Mouse (Mus musculus): ENCODE measurements at regions not wholly inside any gene's neighbourhood (a gene's known extent, or its start where the extent isn't known, plus 50 kb on each side); places are given as distances from the start of the nearest gene placed in this dataset.

- ATAC-seq (ENCODE audit: low FRiP score) = no peak
- Histone ChIP-seq H3K36me3 (no peaks in the 10 kb centered on the region), H3K9me3 (no peaks in the 10 kb centered on the region), H3K4me3 (no peak overlapping the region), H3K27me3 (no peaks in the 10 kb centered on the region), H3K4me2 (no peak overlapping the region), H3K4me1 (replicated peaks) (peaks cover 24% of the 10 kb centered on the region), H3K9ac (no peak overlapping the region), H3K27ac (peak overlapping the region; percentile 31; the same call in 1 of the 2 replicates)
- 43% methylated on average over 7 of the region's 7 CpGs for WGBS
These were observed 98.6 kb upstream of the Nfe2l3 start for GRCm38 (mm10) chr6:51333722-51334360.

GRCm38 (mm10) chr6:51335314-51335713 is 97.2 kb upstream of the Nfe2l3 start:
- H3K27ac ChIP-seq = no peak overlapping the region
- no peak overlapping the region for H3K9ac ChIP-seq
- H3K27me3 ChIP-seq = no peaks in the 10 kb centered on the region
- peaks cover 26% of the 10 kb centered on the region for H3K4me1 ChIP-seq (replicated peaks)
- no peak overlapping the region for H3K4me3 ChIP-seq
- ATAC-seq (ENCODE audit: low FRiP score) = no peak
- WGBS = 70% methylated on average over 5 of the region's 5 CpGs
- H3K4me2 ChIP-seq = no peak overlapping the region
- H3K36me3 ChIP-seq = no peaks in the 10 kb centered on the region
- no peaks in the 10 kb centered on the region for H3K9me3 ChIP-seq

GRCm38 (mm10) chr6:51339301-51339700 is 93.2 kb upstream of the Nfe2l3 start:
- no peaks in the 10 kb centered on the region for H3K36me3 ChIP-seq
- H3K9ac ChIP-seq = no peak overlapping the region
- no peak overlapping the region for H3K27ac ChIP-seq
- H3K4me1 ChIP-seq (replicated peaks) = peaks cover 12% of the 10 kb centered on the region
- H3K4me2 ChIP-seq = no peak overlapping the region
- H3K27me3 ChIP-seq = no peaks in the 10 kb centered on the region
- WGBS = 81% methylated on average over 2 of the region's 2 CpGs
- ATAC-seq (ENCODE audit: low FRiP score) = no peak
- H3K9me3 ChIP-seq = no peaks in the 10 kb centered on the region
- H3K4me3 ChIP-seq = no peak overlapping the region

DNA sequence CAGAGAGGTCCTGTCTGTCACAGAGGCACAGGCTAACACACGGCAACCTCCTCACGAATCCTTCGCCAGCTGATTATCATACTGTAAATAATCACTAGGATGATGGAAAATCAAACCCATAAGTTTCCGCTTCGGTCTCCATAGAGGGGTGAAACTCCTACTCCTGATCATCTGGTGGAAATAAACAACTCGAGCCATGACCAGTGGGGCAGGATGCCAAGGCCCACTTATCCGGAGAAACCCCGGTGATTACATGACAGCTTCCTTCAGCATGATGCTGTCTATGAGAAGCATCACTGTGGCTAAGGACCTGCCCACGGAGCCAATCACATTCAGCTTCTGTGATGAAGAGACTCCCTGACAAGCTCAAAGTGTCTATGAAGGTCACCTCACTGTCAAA is 84.7 kb upstream of the Nfe2l3 start:
- Histone ChIP-seq H3K4me3 (no peak overlapping the region), H3K27ac (no peak overlapping the region), H3K36me3 (no peaks in the 10 kb centered on the region), H3K9ac (no peak overlapping the region), H3K4me2 (no peak overlapping the region), H3K4me1 (replicated peaks) (no peaks in the 10 kb centered on the region), H3K9me3 (no peaks in the 10 kb centered on the region), H3K27me3 (no peaks in the 10 kb centered on the region)
- 85% methylated on average over 9 of the region's 9 CpGs for WGBS
- ATAC-seq (ENCODE audit: low FRiP score) = no peak

DNA sequence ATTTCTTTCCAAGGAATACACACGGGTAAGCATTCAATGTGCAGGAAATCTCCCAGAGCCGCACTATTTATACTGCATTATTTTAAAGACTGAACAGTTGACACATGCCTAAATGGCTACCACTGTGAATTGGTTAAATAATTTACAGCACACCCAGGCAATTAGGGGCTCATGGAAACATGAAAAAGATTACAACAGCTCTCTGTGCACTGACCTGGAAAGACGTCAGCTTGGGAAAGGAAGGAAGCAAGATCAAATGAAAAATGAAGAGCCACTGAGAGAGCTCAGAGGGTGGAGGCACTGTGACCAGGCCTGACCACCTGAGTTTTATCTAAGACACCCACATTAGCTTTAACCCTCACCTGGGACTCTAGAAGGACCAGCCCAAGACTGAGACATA is 82.7 kb upstream of the Nfe2l3 start:
- H3K36me3 ChIP-seq = no peaks in the 10 kb centered on the region
- H3K27ac ChIP-seq = no peak overlapping the region
- no peak for ATAC-seq (ENCODE audit: low FRiP score)
- H3K4me3 ChIP-seq = no peak overlapping the region
- H3K27me3 ChIP-seq = no peaks in the 10 kb centered on the region
- no peak overlapping the region for H3K4me2 ChIP-seq
- H3K9me3 ChIP-seq = no peaks in the 10 kb centered on the region
- no peak overlapping the region for H3K9ac ChIP-seq
- no peaks in the 10 kb centered on the region for H3K4me1 ChIP-seq (replicated peaks)
- WGBS = 45% methylated on average over 3 of the region's 3 CpGs

DNA sequence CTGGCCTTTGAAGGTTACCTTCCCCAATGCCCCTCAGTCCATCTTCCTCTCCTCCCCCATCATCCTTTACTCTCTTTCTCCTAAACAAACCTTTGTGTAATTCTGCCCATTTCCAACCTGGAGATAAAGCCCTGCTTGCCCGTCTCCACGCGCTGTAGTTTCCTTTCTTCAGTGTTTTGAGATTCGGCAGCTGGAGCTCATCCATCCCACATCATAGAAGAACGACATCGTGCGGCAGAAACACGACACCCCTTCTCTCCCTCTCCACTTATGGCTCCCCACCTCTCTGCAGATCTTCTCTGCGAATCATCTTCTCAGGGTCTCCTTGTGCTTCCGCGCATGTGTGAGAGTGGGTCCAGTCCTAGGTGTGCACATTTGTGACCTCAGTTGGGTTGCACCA is 77.4 kb upstream of the Nfe2l3 start:
- Histone ChIP-seq H3K9me3 (no peaks in the 10 kb centered on the region), H3K9ac (no peak overlapping the region), H3K36me3 (no peaks in the 10 kb centered on the region), H3K4me2 (no peak overlapping the region), H3K27me3 (no peaks in the 10 kb centered on the region), H3K4me1 (replicated peaks) (no peaks in the 10 kb centered on the region; the same call in 1 of the 2 replicates), H3K27ac (no peak overlapping the region), H3K4me3 (no peak overlapping the region)
- 87% methylated on average over 11 of the region's 11 CpGs for WGBS
- no peak for ATAC-seq (ENCODE audit: low FRiP score)

GRCm38 (mm10) chr6:51361611-51362180 is 70.8 kb upstream of the Nfe2l3 start:
- H3K4me1 ChIP-seq (replicated peaks) = peaks cover 6% of the 10 kb centered on the region
- H3K9ac ChIP-seq = no peak overlapping the region
- H3K36me3 ChIP-seq = no peaks in the 10 kb centered on the region
- H3K4me2 ChIP-seq = no peak overlapping the region
- H3K27ac ChIP-seq = peak overlapping the region; percentile 25; the same call in 1 of the 2 replicates
- no peak for ATAC-seq (ENCODE audit: low FRiP score)
- WGBS = 66% methylated on average over 12 of the region's 12 CpGs
- no peaks in the 10 kb centered on the region for H3K27me3 ChIP-seq
- H3K4me3 ChIP-seq = no peak overlapping the region
- H3K9me3 ChIP-seq = no peaks in the 10 kb centered on the region

DNA sequence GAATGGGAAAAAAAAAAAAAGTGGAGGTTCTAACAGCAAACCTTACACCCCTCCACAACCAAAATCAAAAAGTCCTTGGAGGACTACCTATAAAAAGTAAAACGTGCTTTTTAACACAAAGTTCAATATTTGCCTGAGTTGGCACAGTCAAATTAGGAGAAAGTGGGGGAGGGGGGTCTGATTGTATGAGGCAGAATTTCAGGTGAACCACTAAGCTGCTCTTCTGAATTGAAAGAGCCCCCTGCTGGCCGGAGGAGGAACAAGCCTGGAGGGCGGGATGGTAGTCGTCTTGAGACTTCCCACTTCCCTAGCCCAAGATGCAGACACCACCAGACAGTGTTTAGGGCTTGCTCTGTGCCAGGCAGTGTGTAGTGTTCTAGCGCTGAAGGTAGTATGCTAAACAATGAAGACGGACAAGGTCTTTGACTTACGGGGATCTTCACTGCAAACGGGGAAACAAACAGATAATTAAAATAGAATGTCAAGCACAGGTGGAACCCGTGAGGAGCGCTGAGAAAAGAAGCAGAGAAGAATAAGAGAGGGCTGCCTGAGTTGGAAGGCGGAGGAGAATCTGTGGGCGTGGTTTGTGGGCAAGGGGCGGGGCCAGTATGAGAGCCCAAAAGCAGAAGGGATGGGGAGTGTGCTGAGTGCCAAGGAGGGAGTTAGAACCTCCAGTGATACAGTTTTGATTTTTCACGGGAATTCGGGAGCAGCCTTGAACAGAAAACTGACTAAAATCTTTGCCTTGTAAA is 69.8 kb upstream of the Nfe2l3 start:
- Histone ChIP-seq H3K4me1 (replicated peaks) (peaks cover 6% of the 10 kb centered on the region), H3K4me2 (peak overlapping the region; percentile 41), H3K4me3 (no peak overlapping the region), H3K36me3 (no peaks in the 10 kb centered on the region), H3K27ac (no peak overlapping the region), H3K27me3 (no peaks in the 10 kb centered on the region), H3K9ac (no peak overlapping the region), H3K9me3 (no peaks in the 10 kb centered on the region)
- peak; percentile 39; the same call in 1 of the 2 replicates for ATAC-seq (ENCODE audit: low FRiP score)
- 6% methylated on average over 15 of the region's 15 CpGs for WGBS

DNA sequence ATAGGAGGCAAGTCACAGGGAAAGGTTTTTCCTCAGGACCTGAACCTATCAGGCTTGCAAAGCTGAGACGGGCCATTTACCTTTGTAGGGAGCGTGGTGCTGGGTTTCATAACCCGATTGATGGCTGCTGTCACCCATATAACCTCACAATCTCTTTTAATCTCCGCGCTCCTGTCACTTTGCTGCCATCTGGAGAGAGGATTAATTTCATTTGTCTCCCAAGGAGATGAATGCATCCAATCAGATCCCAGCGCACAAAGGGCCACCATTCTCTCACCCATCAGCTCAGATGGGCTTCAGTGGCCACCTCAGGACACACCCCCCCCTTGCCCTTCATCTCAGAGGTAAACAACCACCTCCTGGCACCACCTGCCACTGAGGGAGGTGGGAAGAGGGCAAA is 67.7 kb upstream of the Nfe2l3 start:
- no peak overlapping the region for H3K4me3 ChIP-seq
- ATAC-seq (ENCODE audit: low FRiP score) = no peak
- H3K9ac ChIP-seq = no peak overlapping the region
- no peak overlapping the region for H3K4me2 ChIP-seq
- H3K36me3 ChIP-seq = no peaks in the 10 kb centered on the region
- H3K27me3 ChIP-seq = no peaks in the 10 kb centered on the region
- WGBS = 39% methylated on average over 6 of the region's 6 CpGs
- H3K4me1 ChIP-seq (replicated peaks) = peaks cover 11% of the 10 kb centered on the region
- H3K9me3 ChIP-seq = no peaks in the 10 kb centered on the region
- peak overlapping the region; percentile 31; the same call in 1 of the 2 replicates for H3K27ac ChIP-seq

GRCm38 (mm10) chr6:51369771-51370170 is 62.7 kb upstream of the Nfe2l3 start:
- no peak overlapping the region for H3K9ac ChIP-seq
- WGBS = 39% methylated on average over 6 of the region's 6 CpGs
- H3K4me2 ChIP-seq = no peak overlapping the region
- no peak overlapping the region for H3K4me3 ChIP-seq
- H3K36me3 ChIP-seq = no peaks in the 10 kb centered on the region
- no peaks in the 10 kb centered on the region for H3K27me3 ChIP-seq
- no peak for ATAC-seq (ENCODE audit: low FRiP score)
- 0 out of 2 replicates have a peak overlapping the region, but pooled peaks have one; percentile 25 for H3K27ac ChIP-seq
- no peaks in the 10 kb centered on the region for H3K9me3 ChIP-seq
- peaks cover 28% of the 10 kb centered on the region for H3K4me1 ChIP-seq (replicated peaks)

- Histone ChIP-seq H3K4me1 (replicated peaks) (peaks cover 24% of the 10 kb centered on the region), H3K4me2 (no peak overlapping the region), H3K27me3 (no peaks in the 10 kb centered on the region), H3K27ac (peak overlapping the region; percentile 50), H3K4me3 (no peak overlapping the region), H3K9ac (no peak overlapping the region), H3K36me3 (no peaks in the 10 kb centered on the region), H3K9me3 (no peaks in the 10 kb centered on the region)
- no peak for ATAC-seq (ENCODE audit: low FRiP score)
- 60% methylated on average over 7 of the region's 7 CpGs for WGBS
These were observed 60.1 kb upstream of the Nfe2l3 start for GRCm38 (mm10) chr6:51372357-51372756.

GRCm38 (mm10) chr6:51378436-51378835 is 54.0 kb upstream of the Nfe2l3 start:
- no peak for ATAC-seq (ENCODE audit: low FRiP score)
- Histone ChIP-seq H3K4me1 (replicated peaks) (peaks cover 17% of the 10 kb centered on the region), H3K27me3 (no peaks in the 10 kb centered on the region), H3K27ac (peak overlapping the region; percentile 98), H3K9me3 (no peaks in the 10 kb centered on the region), H3K4me2 (no peak overlapping the region), H3K9ac (no peak overlapping the region), H3K36me3 (no peaks in the 10 kb centered on the region), H3K4me3 (no peak overlapping the region)
- WGBS = 75% methylated on average over 3 of the region's 3 CpGs

Measured in hindbrain, embryonic 13.5 days (tissue).